Mouse (Mus musculus) liver, adult 2 months (tissue): ENCODE measurements around the gene Csnk1d.

Source experiments
- CTCF ChIP-seq: fragments of 200-500 bp; IDR thresholded peaks from 2 replicates; pipeline ENCODE4 v1.5.1; 2011; ENCODE audit warnings: low read depth, low read length, control low read depth
- POLR2A ChIP-seq: fragments of 200-500 bp; IDR thresholded peaks from 2 replicates; pipeline ENCODE4 v1.6.1; 2011; ENCODE audit warnings: low read length, control low read depth; ENCODE audit not compliant: insufficient read depth; ENCODE audit errors: extremely low read depth

GRCm38 (mm10) chr11:120951731-120952730 is 39.1 kb downstream of the Csnk1d start:
- TF ChIP-seq CTCF (no peak), POLR2A (no peak)
